Mouse (Mus musculus): Measurements from ENCODE around the gene Gm49601. TPM values are rescaled to one million over a fixed set of nuclear protein-coding genes. Genes with fewer than 3 reads are reported as not detected.
A peak's percentile ranks its signal among the peaks of the same experiment; 100 is the strongest.

Gm49601 gene
- polyA plus RNA-seq, 1 experiment from 2014 or later = 2.3 TPM

DNA sequence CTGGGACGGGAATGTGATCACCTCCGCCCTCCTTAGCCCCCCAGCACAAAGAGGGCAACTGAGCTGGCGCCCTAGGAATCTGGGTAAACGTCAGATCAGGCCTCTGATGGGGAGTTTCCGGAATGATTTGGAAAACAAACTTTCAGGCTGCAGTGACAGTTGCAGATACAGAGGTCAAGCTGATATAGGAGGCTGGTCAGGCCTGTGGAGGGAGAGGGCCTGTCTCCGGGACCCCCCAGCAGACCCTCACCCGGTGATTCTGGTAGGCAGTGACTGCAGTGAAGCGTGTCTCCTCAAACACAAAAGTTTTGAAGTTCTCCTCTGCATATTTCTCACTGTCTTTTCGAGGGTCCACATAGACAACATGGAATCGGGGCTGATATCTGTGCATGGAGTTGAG, 43.1 kb downstream of the Gm49601 start:
- H3K27ac ChIP-seq = no peak overlapping the region
- H3K36me3 ChIP-seq (replicated peaks) = no peaks in the 10 kb centered on the region
- WGBS = 6% methylated on average over 10 of the region's 10 CpGs
- H3K27me3 ChIP-seq (ENCODE audit: poor library complexity, severe bottlenecking) = peaks cover 98% of the 10 kb centered on the region
- H3K4me1 ChIP-seq = peaks cover 46% of the 10 kb centered on the region
- no peak for DNase-seq (ENCODE audit: extremely low spot score, low spot score)
- H3K9me3 ChIP-seq = no peaks in the 10 kb centered on the region
- H3K4me3 ChIP-seq = no peak overlapping the region

DNA sequence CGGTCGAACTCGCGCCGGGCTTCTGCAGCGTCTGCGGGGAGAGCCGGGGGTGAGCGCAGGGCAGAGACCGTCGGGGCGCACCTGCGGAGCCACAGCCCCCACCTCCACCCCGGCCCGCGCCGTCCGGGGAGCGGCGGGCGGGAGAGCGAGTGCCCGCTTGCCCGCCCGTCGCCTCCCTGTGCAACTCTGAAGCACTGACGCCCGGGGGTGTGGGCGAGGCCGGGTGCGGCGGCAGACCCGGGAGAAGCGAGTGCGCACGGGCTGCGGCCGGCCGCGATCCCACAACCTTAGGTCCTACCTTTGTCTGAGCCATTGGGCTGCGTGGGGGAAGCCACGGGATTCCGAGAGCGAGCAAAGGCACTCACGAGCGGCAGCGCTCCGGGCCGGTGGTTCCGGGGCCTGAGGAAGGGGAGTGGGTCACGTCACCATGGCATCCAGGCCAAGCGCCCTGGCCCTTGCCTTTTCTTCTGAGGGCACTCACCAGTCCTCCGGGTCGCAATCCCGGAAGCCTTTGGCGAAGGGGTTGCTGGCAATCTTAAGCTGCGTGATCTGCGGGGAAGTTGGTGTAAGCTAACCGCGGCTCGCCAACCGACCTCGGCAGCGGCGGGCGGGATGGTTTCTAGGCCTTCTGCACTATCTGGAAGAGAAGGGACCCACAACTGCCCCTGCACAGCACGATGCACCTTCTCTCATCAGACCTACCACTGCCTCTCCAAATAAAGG, 43.6 kb downstream of the Gm49601 start:
- peaks cover 98% of the 10 kb centered on the region for H3K27me3 ChIP-seq (ENCODE audit: poor library complexity, severe bottlenecking)
- peak overlapping the region; percentile 38 for H3K4me3 ChIP-seq
- no peaks in the 10 kb centered on the region for H3K9me3 ChIP-seq
- no peaks in the 10 kb centered on the region for H3K36me3 ChIP-seq (replicated peaks)
- 0 out of 2 replicates have a peak overlapping the region, but pooled peaks have one; percentile 25 for H3K27ac ChIP-seq
- WGBS = under 1% methylated on average over 67 of the region's 67 CpGs
- peaks cover 46% of the 10 kb centered on the region for H3K4me1 ChIP-seq
- DNase-seq (ENCODE audit: extremely low spot score, low spot score) = peak; percentile 23

DNA sequence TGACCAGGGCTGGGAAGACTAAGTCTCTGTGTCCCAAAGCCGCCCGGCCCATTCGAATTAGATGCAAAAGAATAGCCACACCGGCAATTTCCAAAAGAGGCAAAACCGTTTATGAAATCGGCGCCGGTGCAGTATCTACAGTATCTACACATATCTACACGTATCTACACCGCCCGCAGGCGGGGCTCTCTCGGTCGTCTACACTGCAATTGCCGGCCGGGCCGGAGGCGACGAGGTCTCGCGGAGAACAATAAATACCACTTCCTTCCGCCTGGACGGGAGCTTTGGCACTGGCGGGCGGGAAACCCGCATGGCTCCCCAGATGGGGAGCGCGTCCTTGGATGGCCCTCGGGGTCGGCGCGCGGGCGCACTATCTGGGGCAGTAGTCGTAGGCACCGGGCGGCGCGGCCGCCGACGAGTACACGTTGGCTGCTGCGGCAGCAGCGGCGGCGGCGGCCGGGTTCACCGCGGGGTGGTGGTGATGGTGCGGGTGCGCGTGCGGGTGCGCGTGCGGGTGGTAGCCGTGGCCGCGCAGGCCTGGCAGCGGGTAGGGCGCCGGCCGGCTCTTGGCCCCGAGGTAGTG, 44.5 kb downstream of the Gm49601 start:
- no peak for DNase-seq (ENCODE audit: extremely low spot score, low spot score)
- 0 out of 2 replicates have a peak overlapping the region, but pooled peaks have one; percentile 25 for H3K27ac ChIP-seq

DNA sequence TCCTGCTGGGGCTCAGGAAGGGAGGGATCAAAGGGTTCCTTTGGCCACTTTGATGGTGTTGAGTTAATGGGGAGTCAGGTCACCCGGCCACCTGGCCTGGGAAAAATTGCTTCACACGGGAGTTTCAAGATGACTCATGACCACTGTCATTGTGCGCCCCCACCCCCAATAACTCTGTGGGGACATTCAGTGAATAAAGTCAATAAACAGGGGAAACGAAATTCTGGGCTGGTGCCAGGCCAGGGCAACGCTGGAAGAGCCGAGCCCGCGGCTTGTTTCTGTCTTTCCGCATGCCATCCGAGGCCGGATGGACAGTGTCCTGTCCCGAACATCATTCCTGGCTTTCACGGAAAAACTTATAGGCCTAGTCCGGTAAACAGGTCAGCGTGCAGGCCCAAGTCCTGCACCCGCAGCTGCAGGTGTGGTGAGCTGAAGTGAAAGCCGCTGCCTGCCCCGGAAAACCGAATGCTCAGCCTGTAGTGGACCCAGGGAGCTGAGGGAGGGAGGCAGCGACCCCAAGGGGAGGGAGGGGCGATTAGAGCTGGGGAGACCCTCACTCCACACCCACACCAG, 45.1 kb downstream of the Gm49601 start:
- peak; percentile 42 for DNase-seq (ENCODE audit: extremely low spot score, low spot score)
- H3K4me3 ChIP-seq = peak overlapping the region; percentile 38
- H3K27me3 ChIP-seq (ENCODE audit: poor library complexity, severe bottlenecking) = peaks cover 95% of the 10 kb centered on the region
- no peak overlapping the region for H3K27ac ChIP-seq
- peaks cover 41% of the 10 kb centered on the region for H3K4me1 ChIP-seq
- no peaks in the 10 kb centered on the region for H3K9me3 ChIP-seq
- H3K36me3 ChIP-seq (replicated peaks) = no peaks in the 10 kb centered on the region
- 2% methylated on average over 21 of the region's 21 CpGs for WGBS

More for the DNA sequence above, 44.5 kb downstream of the Gm49601 start:
- Histone ChIP-seq H3K4me3 (peak overlapping the region; percentile 38), H3K36me3 (replicated peaks) (no peaks in the 10 kb centered on the region), H3K27me3 (ENCODE audit: poor library complexity, severe bottlenecking) (peaks cover 97% of the 10 kb centered on the region), H3K4me1 (peaks cover 46% of the 10 kb centered on the region), H3K9me3 (no peaks in the 10 kb centered on the region)
- under 1% methylated on average over 66 of the region's 66 CpGs for WGBS

DNA sequence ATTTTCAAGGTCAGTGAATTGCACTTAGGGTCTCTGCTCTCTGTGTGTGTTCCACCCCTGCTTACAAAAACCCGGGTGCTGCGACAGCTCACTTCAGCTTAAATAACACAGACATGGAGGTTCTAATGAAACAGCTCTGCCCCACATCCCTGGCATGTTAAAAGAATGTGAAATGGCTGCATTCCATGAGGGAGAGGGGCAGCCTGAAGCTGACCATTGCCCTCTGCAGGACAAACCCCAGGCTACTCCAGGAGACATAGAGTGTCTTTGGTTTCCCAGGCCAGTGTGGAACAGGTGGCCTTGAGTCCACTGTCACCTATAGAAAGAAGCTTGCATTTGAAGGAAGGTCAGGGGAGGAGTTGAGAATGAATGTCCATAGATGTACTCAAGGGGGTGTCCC, 45.8 kb downstream of the Gm49601 start:
- Histone ChIP-seq H3K36me3 (replicated peaks) (no peaks in the 10 kb centered on the region), H3K4me1 (peaks cover 33% of the 10 kb centered on the region), H3K27me3 (ENCODE audit: poor library complexity, severe bottlenecking) (peaks cover 87% of the 10 kb centered on the region), H3K27ac (no peak overlapping the region), H3K4me3 (no peak overlapping the region), H3K9me3 (no peaks in the 10 kb centered on the region)
- 20% methylated on average over 2 of the region's 2 CpGs for WGBS
- no peak for DNase-seq (ENCODE audit: extremely low spot score, low spot score)

DNA sequence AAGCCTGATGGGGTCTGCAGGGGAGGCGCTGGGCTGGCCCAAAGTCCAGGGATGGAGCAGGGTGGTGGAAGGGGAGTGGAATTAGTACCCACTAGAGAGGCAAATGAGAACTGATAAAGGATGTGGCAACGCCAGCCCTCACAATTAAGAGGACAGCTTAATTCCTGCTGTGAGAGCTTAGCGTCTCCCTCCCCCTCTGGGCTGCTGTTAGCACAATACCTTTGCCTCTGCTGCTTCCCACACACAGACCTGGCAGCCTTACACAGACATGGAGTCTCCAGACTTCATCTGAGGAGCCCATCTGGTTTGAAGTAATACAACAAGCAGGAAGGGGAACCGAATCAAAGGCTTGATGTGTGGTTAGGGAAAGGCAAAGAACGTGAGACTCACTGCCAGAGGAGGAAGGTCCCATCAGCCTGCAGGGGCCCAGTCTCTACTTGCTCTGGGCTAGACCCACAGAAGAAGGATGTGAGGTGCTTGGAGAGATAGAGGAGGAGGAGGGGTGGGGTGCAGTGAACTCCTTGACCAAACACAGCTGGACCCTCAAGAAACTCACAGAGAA, 48.5 kb downstream of the Gm49601 start:
- Histone ChIP-seq H3K27ac (no peak overlapping the region), H3K36me3 (replicated peaks) (no peaks in the 10 kb centered on the region), H3K27me3 (ENCODE audit: poor library complexity, severe bottlenecking) (peaks cover 60% of the 10 kb centered on the region), H3K4me1 (peaks cover 30% of the 10 kb centered on the region), H3K4me3 (no peak overlapping the region), H3K9me3 (no peaks in the 10 kb centered on the region)
- WGBS = 8% methylated on average over 5 of the region's 5 CpGs
- DNase-seq (ENCODE audit: extremely low spot score, low spot score) = no peak

DNA sequence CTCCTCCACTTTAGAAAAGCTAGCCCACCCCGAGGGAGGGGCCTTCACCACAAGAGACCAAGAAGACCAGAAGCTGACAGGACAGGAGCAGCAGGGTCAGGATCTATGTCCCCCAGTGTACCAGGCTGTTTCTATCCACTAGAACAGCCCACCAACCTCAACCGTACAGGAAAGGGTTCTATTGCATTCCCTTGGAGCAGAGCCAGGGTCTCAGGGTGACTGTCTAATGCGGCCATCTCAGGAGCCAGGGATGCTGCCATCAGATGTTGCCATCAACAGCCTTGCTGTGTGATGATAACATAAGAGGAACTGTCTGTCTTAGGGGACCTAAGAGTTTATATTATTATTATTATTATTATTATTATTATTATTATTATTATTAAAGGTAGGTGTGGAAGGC, 49.2 kb downstream of the Gm49601 start:
- 26% methylated on average over 3 of the region's 3 CpGs for WGBS
- no peaks in the 10 kb centered on the region for H3K36me3 ChIP-seq (replicated peaks)
- H3K27ac ChIP-seq = no peak overlapping the region
- peaks cover 54% of the 10 kb centered on the region for H3K27me3 ChIP-seq (ENCODE audit: poor library complexity, severe bottlenecking)
- no peaks in the 10 kb centered on the region for H3K9me3 ChIP-seq
- no peak overlapping the region for H3K4me3 ChIP-seq
- no peak for DNase-seq (ENCODE audit: extremely low spot score, low spot score)
- peaks cover 24% of the 10 kb centered on the region for H3K4me1 ChIP-seq

DNA sequence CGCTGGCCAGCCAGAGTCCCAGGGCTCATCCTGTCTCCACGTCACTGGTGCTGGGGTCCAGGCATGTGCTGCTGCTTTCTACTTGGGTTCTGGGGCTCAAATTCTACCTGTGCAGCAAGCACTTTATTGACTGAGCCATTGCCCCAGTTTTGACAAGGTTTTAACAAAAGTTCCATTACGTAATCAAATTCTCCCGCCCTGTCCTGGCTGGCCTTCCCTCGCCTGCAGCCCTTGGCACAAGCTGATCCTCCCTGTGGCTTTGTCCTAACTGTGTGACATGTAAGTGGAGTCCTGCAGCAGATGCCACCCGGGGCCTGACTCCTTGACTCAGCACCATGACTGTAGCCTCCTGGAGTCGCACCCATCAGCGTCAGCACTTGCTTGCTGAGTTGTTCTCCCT, 52.0 kb downstream of the Gm49601 start:
- peaks cover 14% of the 10 kb centered on the region for H3K4me1 ChIP-seq
- no peak overlapping the region for H3K27ac ChIP-seq
- H3K9me3 ChIP-seq = no peaks in the 10 kb centered on the region
- no peak overlapping the region for H3K4me3 ChIP-seq
- H3K27me3 ChIP-seq (ENCODE audit: poor library complexity, severe bottlenecking) = peaks cover 26% of the 10 kb centered on the region
- H3K36me3 ChIP-seq (replicated peaks) = no peaks in the 10 kb centered on the region
- 80% methylated on average over 8 of the region's 8 CpGs for WGBS
- no peak for DNase-seq (ENCODE audit: extremely low spot score, low spot score)

Other genes with a start within 250 kb of the Gm49601 start
- 31.6 and 35.1 TPM in 2 replicates for gene Txnrd2, start 200.0 kb downstream of the Gm49601 start, polyA plus RNA-seq (2016; fragmentation: Nextera tagmentation; extraction: Ambion mirVana)
- 58.1 and 60.1 TPM in 2 replicates for gene Comt, start 199.6 kb downstream of the Gm49601 start, polyA plus RNA-seq (2016; fragmentation: Nextera tagmentation; extraction: Ambion mirVana)
- gene Gnb1l, start 127.7 kb downstream of the Gm49601 start, polyA plus RNA-seq (2016; fragmentation: Nextera tagmentation; extraction: Ambion mirVana) = 17.2 and 22.5 TPM in 2 replicates
- 2.3 and 3.1 TPM in 2 replicates for gene Rtl10, start 127.5 kb downstream of the Gm49601 start, polyA plus RNA-seq (2016; fragmentation: Nextera tagmentation; extraction: Ambion mirVana)
- gene Tbx1, start 35.8 kb downstream of the Gm49601 start, polyA plus RNA-seq (2016; fragmentation: Nextera tagmentation; extraction: Ambion mirVana) = 0.95 and 1.1 TPM in 2 replicates
- gene Gp1bb, start 4.0 kb downstream of the Gm49601 start, polyA plus RNA-seq (2016; fragmentation: Nextera tagmentation; extraction: Ambion mirVana) = 3.0 and 3.2 TPM in 2 replicates
- gene Sept5, start 3.5 kb upstream of the Gm49601 start, polyA plus RNA-seq (2016; fragmentation: Nextera tagmentation; extraction: Ambion mirVana) = 21.0 and 21.5 TPM in 2 replicates
- 23.3 and 25.5 TPM in 2 replicates for gene Cldn5, start 150.4 kb upstream of the Gm49601 start, polyA plus RNA-seq (2016; fragmentation: Nextera tagmentation; extraction: Ambion mirVana)
- gene Ufd1, start 185.4 kb upstream of the Gm49601 start, polyA plus RNA-seq (2016; fragmentation: Nextera tagmentation; extraction: Ambion mirVana) = 94.5 and 101 TPM in 2 replicates
- 83.9 and 85.3 TPM in 2 replicates for gene Cdc45, start 185.6 kb upstream of the Gm49601 start, polyA plus RNA-seq (2016; fragmentation: Nextera tagmentation; extraction: Ambion mirVana)
- 29.7 and 31.3 TPM in 2 replicates for gene 2510002D24Rik, start 210.2 kb upstream of the Gm49601 start, polyA plus RNA-seq (2016; fragmentation: Nextera tagmentation; extraction: Ambion mirVana)
- gene Gm28539, start 210.2 kb upstream of the Gm49601 start, polyA plus RNA-seq (2016; fragmentation: Nextera tagmentation; extraction: Ambion mirVana) = not detected in 2 replicates

Data from forebrain, embryonic 10.5 days (tissue).